Mouse (Mus musculus) bone marrow, adult 2 months (tissue): Measurements from ENCODE around the gene Atp10b. TPM values are rescaled to one million over a fixed set of nuclear protein-coding genes. Genes with fewer than 3 reads are reported as not detected.

Experiments used
- H3K27ac ChIP-seq: fragments of 200-500 bp; 2 replicates; pipeline ENCODE4 v1.5.1; 2012; ENCODE audit warnings: low read depth, mild to moderate bottlenecking, control low read depth, inconsistent platforms, low read length; ENCODE audit not compliant: control insufficient read depth, poor library complexity, insufficient read depth
- H3K4me1 ChIP-seq: fragments of 200-500 bp; 2 replicates; pipeline ENCODE4 v1.6.1; 2011; ENCODE audit warnings: low read length; ENCODE audit not compliant: control insufficient read depth, insufficient read depth
- H3K4me3 ChIP-seq: fragments of 200-500 bp; replicated peaks from 2 replicates; pipeline ENCODE3; 2011; ENCODE audit warnings: mild to moderate bottlenecking, low read depth, low read length, control low read depth; ENCODE audit not compliant: control insufficient read depth
- CTCF ChIP-seq: fragments of 200-500 bp; IDR thresholded peaks from 2 replicates; pipeline ENCODE4 v1.5.1; 2011; ENCODE audit warnings: low read length, control low read depth; ENCODE audit not compliant: control insufficient read depth, insufficient read depth
- POLR2A ChIP-seq: fragments of 200-500 bp; IDR thresholded peaks from 2 replicates; pipeline ENCODE4 v1.6.1; 2011; ENCODE audit warnings: low read depth, mild to moderate bottlenecking, control low read depth, low read length, borderline replicate concordance; ENCODE audit not compliant: control insufficient read depth
- WGBS: fragments of 180-500 bp; shearing (Covaris S2); methylation state at CpG from one replicate; pipeline ENCODE4 v1.1.7; 2018; 5-methylcytosine and 5-hydroxymethylcytosine counted together
- polyA plus RNA-seq: library from polyadenylated mRNA; stranded (reverse); fragments of >200 nt; gene quantifications from 2 replicates; pipeline ENCODE4 v1.2.4, GENCODE M21; 2011; ENCODE audit warnings: low replicate concordance; ENCODE audit not compliant: missing spikeins, insufficient read depth, insufficient read length

Atp10b gene
- polyA plus RNA-seq, 1 experiment: not detected

DNA sequence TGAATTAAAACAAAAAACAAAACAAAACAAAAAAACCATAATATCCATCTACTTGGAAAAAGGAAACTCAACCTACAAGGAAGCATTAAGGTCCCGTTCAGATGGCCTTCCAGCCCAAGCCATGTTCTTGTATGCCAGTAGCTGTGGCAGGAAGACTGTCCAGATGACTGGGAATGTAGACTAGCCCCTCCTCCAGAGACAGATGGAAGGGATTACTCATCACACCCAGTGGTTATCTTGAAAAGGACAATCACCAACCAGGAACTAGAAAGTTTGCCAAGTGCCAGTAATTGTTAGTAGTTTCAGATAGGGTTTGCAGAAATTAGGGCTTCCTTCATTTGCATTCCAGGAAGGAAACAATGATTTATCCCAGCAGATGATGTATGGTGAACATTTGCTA, 33.1 kb downstream of the Atp10b start:
- Histone ChIP-seq H3K4me1 (no peaks in the 10 kb centered on the region), H3K27ac (no peak overlapping the region), H3K4me3 (no peak overlapping the region)
- no peak for TF ChIP-seq CTCF
- no peak for TF ChIP-seq POLR2A
- WGBS: 47% methylated on average over 1 of the region's 1 CpGs

DNA sequence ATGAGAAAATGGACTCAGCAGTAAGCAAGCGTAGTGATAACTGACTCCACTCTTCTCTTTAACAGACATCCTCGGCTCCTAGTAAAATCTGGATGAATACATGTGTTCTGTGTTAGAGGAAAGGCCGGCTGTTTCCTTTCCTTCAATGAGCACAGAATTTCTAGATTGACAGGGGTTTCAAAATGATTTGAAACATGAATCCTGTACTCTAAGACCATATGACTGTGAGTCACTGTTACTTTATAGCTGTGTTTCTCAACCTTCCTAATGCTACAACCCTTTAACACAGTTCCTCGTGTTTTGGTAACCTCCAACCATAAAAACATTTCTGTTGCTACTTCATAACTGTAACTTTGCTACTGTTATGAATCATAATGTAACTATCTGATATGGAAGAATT, 33.8 kb downstream of the Atp10b start:
- 76% methylated on average over 4 of the region's 4 CpGs for WGBS
- Histone ChIP-seq H3K4me3 (no peak overlapping the region), H3K4me1 (no peaks in the 10 kb centered on the region), H3K27ac (no peak overlapping the region)
- TF ChIP-seq POLR2A: no peak
- TF ChIP-seq CTCF: no peak

DNA sequence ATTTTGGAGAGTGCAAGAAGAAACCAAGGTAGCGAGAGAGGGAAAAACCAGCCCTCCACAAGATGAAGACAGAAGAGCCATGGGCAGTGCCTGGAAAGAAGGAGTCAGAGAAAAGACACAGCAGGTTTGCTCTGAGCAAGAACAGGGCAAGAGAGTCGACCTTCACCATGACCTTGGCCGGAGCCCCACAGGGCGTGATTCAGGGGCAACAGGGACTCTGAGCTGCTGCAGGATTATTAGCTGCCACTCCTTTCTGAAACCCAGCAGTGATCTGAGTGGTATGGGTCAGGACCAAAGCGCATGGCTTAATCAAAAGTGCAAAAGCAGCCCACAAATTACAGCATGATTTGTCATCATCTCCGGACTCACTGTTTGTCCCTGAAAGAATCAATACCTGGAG, 36.6 kb downstream of the Atp10b start:
- TF ChIP-seq POLR2A (no peak), CTCF (no peak)
- WGBS: 64% methylated on average over 6 of the region's 6 CpGs
- no peaks in the 10 kb centered on the region for H3K4me1 ChIP-seq
- no peak overlapping the region; the same call in 1 of the 2 replicates for H3K27ac ChIP-seq
- no peak overlapping the region for H3K4me3 ChIP-seq

DNA sequence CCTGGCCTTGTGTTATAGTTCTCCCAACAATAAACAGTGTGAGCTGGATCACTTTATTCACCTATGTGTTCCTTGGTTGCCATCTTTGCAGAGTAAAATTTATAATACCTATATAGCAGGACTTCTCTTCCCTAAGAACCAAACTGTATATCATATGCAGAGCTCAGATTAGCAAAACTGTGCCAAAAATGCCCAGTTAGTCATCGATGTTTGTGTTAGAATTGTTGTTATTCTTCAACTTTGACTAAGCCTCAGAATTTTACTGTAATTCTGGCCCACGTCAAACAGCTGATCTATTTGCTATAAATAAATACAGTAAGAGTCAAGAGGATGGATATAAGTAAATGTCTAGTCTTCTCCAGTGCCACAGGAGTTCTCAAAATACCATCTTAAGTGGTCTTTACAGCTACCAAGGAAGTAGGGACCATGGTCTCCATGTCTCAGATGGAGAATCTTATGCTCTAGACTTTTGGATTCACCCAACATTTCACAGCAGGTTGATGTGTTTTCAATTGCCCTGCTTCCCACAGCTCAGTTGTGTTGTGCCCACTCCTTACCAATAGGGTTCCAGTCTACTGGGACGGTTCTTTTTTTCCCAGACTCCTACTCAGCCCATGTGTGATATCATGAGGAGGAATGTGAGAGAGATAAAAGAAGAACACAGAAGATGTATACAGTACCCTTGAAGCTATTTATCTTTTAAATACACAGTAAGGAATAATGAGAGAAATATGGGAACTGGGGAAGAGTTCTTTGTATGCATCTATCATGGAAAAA, 40.3 kb downstream of the Atp10b start:
- no peak overlapping the region for H3K4me3 ChIP-seq
- 75% methylated on average over 3 of the region's 3 CpGs for WGBS
- H3K4me1 ChIP-seq: no peaks in the 10 kb centered on the region
- no peak for TF ChIP-seq POLR2A
- H3K27ac ChIP-seq: no peak overlapping the region

DNA sequence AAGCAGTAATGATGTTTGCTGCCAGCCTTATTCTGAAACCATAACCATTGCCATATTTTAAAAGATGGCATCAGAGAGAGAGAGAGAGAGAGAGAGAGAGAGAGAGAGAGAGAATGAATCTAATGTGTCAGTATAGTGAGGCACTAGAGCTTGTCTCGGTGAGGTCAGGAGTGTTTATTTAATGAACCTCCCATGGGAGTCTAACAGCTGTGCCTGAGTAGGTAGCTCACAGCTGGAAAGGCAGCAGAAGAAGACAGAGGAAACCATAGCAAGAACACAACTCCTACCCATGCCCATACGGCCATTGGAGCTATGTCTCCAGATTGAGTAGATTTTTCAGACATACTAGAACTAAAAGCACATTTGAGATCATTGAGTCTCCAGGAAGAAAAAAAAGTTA, 49.1 kb downstream of the Atp10b start:
- H3K27ac ChIP-seq: no peak overlapping the region
- WGBS: 79% methylated on average over 2 of the region's 2 CpGs
- no peak overlapping the region for H3K4me3 ChIP-seq
- H3K4me1 ChIP-seq: no peaks in the 10 kb centered on the region
- TF ChIP-seq POLR2A (no peak), CTCF (no peak)

DNA sequence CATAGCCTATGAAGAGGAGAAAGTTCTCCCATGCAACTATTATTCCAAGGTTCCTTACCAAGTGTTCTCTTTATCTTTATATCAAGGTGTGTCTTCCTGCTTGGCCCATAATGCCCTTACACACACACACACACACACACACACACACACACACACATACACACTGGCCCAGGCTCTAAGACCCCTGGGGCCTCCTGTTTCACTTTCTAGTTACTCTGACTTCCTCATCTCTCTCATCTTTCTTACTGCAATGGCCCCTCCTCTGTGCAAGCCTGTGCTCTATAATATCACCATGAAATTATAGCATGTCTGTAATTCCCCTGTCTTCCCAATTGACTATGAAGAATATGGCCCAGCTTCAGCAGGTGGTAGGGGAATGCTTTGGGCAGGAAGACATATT, 49.7 kb downstream of the Atp10b start:
- Histone ChIP-seq H3K4me1 (no peaks in the 10 kb centered on the region), H3K27ac (no peak overlapping the region), H3K4me3 (no peak overlapping the region)
- TF ChIP-seq CTCF: no peak
- TF ChIP-seq POLR2A: no peak

DNA sequence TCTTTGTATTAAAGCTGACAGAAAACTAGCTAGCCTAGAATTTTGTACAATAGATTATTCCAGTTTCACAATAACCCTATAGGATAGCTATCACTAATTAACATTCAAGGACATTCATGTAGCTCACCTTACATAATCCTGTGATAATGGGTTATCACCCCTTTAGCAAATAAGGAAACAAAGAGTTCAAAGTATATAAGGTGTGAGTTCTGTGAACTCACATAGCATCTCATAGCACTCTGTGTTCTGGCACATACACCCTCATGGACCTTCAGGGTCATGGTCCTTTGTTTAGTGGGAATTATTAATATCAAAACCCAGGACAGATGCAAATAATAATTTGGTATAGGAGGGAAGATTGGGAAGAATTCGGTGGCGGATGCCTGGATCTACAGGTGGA, 50.4 kb downstream of the Atp10b start:
- Histone ChIP-seq H3K27ac (no peak overlapping the region), H3K4me1 (no peaks in the 10 kb centered on the region), H3K4me3 (no peak overlapping the region)
- WGBS: 83% methylated on average over 2 of the region's 2 CpGs
- TF ChIP-seq POLR2A (no peak), CTCF (no peak)

DNA sequence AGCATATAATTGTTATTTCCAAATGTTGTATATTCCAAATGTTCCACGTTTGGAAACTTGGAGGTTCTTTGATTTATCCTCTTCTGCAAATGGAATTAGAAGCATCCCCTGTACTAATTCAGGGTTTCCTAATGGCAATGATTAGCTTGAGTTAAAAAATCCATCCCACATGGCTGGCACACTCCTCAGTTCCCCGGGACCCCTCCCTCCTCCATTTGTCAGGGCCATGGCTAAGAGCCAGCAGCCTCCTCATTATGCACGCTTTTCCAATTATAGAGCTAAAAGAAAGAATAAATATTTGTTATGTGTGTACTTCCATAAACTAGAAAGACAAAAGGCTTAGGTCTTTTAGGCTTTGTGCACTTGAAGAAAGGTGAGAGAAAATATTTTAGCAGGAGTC, 53.9 kb downstream of the Atp10b start:
- WGBS: 69% methylated on average over 3 of the region's 3 CpGs
- no peaks in the 10 kb centered on the region for H3K4me1 ChIP-seq
- H3K27ac ChIP-seq: no peak overlapping the region
- TF ChIP-seq CTCF (no peak), POLR2A (no peak)
- H3K4me3 ChIP-seq: no peak overlapping the region

DNA sequence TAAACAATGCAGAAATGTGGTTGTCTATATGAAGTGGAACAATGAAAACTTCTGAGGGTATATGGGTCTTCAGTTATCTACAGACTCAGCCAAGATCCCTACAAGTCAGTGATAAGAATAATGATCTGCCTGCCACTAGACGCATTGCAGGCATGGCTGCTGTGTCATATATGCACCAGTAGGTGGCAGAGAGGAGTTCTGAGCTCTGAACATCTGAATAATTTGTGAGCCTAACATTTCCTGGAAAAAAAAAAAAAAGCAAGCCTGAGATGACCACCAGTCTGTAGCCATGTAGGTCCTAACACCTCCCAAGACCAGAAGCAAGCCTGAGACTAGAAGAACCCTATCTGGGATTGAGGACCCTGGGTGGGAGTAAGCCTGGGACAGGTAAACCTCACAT, 63.5 kb downstream of the Atp10b start:
- Histone ChIP-seq H3K4me1 (no peaks in the 10 kb centered on the region), H3K4me3 (no peak overlapping the region), H3K27ac (no peak overlapping the region)
- WGBS: 9% methylated on average over 1 of the region's 1 CpGs
- no peak for TF ChIP-seq POLR2A
- TF ChIP-seq CTCF: peak; percentile 37
